Mouse (Mus musculus): Measurements from ENCODE around the gene Fam168a.
"Not testable (repeated sequence)": the region's sequence is repeated elsewhere in the genome, so short reads cannot be mapped to it uniquely, and the experiment has no call there.

Gene Fam168a

DNA sequence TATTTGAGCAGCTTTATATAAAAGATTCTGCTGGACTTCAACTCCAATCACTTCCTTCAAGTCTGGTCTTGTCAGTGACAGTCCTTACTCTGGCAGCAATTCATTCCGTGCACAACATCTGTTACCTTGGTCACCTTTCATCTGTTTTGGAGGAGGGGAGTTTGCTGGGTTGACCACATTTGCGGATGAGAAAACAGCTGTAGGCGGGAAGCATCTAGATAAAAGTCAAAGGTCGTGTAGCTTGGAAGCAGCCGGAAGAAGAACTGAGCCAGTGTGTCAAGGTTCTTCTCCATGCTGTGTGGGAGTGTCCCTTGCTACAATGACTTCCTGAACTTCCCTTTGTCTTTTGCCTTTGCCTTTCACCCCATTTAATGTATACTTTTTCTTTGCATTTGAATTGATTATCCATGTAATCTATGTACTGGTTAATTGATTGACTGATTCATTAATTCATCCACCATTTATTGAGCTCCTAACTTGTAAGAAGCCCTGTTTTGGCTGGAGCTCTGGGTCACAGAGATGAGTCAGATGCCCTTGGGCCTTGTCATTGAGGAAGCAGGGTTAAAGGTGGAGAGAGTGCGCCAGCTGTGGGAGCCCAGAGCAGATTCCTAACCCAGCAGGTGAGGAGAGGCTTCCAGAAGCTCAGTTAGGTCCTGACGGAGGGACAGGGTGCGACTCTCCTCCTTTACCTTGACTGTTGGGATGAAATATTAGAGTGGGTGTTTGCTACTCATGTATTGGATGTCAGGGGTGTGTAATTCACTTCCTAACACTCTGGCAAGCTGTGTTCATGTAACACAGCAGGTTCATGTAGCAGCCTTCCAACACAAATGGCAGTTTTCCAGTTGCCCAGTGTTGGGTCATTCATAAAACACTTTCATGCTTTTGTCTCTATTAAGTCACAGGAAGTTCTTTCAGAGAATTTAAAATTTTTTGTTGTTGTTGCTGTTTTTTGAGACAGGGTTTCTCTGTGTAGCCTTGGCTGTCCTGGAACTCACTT, 6.4 kb upstream of the Fam168a start:
- peak; percentile 11 to 32 for DNase-seq (ENCODE audit: low read depth in 2 of 2, low spot score in 2 of 2)

DNA sequence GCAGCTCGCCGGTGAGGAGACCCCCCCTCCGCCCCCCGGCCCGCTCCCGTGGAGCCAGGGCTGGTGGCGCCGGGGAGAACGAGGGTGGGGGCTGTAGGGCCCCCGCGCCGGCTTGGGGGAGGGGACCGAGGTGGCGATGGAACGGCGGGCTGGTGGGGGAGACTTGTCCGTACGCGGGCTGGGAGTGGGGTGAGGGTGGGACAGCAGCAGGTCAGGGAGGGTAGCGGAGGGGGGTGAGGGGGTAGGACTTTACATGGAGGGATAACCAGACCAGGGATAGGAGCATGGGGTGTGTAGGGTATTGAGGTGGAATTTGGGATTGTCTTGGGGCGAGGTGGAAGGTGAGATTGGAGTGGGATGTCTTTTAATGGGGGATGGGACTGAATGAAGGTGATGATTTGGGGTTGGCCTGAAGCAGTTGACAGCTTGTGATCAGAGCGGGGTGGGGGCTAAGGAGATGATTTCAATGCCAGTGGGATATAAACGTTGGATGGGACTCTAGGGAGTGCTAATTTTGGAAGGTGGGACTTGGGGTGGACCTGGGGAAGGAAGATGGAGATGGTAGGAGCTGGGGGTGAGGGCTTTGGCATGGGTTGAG, 547 bp downstream of the Fam168a start:
- no peak for DNase-seq (ENCODE audit: low read depth in 2 of 2, low spot score in 2 of 2)

DNA sequence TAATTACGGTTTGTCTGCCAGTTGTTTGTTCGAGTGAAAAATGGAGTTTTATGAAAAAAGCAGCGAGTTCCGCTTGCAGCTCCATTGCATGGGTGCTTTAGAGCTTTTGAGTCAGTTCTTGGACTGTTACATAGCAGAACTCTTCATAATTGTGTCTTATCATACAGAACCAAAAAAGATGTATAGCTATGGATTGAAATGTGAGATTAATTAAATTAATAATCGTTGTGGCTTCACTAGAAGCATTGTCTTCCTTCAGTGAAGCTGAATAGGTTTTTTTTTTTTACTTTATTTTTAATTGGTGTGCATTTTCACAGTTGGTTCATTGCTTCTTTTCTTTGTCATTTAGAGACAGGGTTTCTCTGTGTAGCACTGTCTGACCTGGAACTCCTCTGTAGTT, 12.3 kb downstream of the Fam168a start:
- DNase-seq (ENCODE audit: low read depth in 2 of 2, low spot score in 2 of 2), result no peak

DNA sequence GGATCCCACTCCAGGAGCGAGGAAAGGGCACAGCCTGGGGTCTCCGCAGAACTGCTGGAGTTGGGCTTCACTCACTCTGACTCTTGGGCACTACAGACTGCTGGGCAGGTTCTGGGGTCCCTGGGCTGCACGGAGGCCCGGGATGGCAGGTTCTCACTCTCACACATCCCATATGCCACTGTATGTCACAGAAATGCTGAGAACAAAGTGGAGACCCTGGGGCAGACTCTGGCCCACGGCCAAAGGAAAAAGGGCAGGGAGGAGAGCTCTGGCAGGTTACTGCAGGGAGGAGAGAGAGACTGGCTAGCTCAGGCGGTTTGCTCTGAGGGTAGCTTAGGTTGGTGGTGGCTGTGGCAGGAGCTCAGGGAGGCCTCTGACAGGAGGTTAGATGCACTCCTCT, 15.8 kb downstream of the Fam168a start:
- DNase-seq (ENCODE audit: low read depth in 2 of 2, low spot score in 2 of 2), result no peak

DNA sequence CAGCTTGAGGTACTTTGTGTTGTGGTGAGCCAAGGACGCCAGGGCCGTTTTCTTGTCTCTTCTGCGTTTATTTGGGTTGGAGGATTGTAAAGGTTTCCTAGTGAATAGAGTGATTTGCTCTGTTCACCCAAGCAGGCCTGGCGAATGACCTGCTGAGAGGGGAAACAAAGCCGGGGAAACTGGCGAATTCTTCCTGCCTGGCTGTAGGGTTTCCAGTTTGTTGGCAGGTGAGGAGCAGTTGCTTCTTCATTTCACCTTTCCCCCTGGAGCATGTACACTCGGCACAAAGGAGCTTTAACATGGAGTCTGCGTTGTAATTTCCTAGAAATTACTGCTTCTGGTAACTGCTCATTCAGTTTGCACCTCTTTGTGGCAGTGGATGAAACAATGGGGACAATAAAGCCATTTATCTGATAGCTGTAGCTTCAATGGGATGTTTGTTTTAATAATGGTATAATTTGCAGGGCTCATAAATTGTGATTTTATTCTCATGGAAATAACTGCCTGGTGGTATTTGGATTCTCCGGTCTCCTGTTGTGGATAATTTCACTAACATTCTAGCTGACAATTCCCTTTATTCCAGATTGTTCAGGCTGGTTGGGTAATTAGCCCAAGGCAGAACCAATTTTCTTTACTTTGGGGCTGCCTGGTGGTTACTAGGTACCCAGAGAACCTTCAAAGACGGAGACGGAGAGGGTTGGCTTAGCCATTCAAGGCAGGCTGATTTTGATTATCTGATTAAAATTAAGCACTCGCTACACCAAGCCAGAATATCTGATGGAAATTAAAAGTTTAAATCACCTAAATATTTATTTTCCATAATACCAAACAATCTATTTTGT, 17.2 kb downstream of the Fam168a start:
- no peak for DNase-seq (ENCODE audit: low read depth in 2 of 2, low spot score in 2 of 2)

DNA sequence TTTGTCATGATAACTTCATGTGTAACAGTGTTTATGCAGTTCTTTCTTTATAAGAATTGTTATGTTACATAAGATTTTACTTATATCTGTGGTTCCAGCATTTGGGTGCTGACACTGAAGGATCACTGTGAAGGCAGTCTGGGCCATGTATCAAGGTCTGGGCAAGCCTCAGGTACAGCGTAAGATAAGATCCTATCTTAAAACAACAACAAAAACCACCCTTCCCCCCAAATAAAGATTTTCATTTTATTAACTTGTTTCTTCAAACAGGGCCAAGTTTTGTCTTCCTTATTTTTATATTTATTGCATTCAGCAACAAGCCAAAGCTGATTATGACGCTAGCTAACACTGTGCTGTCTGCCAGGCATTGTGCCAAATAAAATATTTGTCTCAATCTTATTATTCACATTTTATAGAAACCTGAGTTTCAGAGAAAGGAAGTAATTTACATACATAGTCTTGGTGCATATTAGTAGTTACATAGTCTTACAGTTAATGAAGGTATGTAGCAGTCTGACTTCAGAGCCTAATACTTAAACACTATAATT, 21.2 kb downstream of the Fam168a start:
- no peak for DNase-seq (ENCODE audit: low read depth in 2 of 2, low spot score in 2 of 2)

DNA sequence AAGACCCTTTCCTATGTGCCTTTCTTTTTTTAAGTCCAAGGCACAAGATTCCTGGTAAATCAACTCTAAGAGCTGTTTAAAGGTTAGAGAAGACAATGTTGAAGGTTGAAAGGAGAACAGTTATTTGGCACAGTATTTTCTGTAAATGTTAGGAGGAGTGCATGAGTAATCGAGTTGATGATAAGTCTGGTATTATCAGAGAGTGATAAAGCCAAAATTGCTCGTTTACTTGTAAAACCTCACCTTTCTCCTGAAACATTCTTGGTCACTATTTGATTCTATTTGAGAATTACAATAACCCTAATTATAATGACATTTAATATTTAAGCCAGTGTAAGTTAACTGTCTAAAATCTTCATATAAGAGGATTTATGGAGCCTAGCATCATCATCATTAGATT, 23.3 kb downstream of the Fam168a start:
- DNase-seq (ENCODE audit: low read depth in 2 of 2, low spot score in 2 of 2), result no peak

DNA sequence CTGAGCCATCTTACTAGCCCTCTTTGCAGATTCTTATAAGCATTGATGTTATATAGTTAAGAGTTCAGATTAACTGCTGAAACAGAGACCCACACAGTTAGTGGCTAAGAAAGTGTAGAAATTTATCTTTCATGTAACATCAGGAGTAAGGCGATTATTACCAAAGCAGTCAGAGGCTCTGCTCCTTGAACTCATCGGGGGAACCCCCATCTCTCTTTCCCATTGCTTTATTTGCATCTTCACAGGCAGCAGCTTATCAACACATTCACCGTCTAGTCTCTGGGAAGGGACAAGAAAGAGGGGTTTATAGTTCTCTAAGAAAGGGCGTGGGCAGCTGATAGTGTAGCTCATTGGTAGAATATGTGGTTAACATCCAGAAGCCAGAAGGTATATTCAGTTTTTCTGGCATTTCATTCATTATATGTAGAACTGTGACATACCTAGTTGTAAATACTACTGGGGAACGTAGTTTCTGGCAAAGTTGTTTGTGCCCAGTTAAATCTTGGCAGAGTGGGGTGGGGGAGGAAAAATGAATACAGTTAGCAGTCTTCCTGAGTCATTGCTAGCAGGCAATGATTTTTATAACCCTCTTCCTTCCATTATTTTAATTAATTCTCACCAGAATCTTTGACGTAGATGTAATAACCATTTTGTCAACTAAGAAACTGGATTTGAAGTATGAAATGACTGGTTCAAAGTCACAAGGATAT, 26.1 kb downstream of the Fam168a start:
- DNase-seq (ENCODE audit: low read depth in 2 of 2, low spot score in 2 of 2), result no peak

DNA sequence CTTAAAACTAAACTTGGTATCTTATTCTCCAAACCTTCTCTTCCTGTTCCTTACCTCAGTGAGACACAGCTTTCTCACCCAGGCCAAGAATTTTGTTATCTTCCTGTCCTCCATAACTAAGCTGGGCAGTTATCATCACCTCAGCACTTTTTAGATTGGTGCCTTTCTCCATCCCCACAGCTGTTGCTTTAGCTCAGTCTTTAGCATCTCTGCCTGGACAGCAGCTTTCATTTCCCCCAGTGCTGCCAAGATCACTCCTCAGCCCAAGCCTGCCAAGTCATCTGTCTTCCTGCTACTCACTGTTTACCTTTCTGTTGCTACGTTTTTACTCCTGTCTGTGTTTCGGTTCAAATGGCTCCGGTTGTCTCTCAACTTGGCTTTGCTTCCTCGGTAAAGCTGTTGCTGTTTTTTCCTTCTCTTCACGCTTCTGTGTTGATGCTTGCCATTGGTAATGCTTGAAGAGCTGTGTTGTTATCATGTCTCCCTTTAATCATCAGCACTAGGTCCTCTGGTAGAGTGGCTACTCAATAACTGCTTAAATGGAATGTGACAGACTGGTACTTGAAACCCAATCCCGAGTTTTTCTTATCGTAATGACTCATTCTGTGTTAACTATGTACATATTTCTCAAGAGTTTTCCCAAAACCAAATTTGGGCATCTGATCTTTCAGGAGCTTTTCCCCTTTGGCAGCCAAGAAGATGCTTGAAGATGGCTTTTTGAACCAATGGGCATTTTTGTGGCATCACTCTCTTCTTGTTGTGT, 26.8 kb downstream of the Fam168a start:
- DNase-seq (ENCODE audit: low read depth in 2 of 2, low spot score in 2 of 2), result no peak

DNA sequence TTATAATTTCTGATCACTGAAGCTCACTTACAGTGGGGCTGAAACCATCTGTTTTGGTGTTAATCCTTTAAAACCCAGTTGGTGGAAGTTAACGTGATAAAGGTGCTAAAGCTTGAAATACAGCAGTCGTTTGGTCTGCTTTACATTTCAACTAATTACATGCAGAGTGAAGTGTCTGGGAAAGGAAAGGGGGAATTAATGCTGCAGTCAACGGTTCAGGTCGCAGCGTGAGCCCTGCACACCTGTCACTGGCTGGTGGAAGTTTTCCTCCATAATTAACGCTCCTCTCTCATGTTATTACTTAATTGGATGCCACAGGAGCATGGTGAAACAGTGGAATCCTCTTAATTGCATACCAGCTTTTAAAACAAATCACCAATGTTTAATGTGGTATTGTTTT, 27.8 kb downstream of the Fam168a start:
- no peak for DNase-seq (ENCODE audit: low read depth in 2 of 2, low spot score in 2 of 2)

DNA sequence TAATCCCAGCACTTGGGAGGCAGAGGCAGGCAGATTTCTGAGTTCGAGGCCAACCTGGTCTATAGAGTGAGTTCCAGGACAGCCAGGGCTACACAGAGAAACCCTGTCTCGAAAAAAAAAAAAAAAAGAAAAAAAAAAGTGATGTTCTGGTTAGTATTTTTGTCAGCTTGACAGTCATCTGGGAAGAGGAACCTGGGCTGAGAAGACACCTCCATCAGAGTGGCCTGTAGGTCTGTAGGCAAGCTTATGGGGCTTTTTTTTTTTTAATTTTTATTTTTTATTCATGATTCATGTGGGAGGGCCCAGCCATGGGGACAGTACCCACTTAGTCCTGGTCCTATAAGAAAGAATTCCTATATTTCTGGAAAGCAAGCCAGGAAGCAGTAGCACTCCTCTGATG, 28.5 kb downstream of the Fam168a start:
- not testable (repeated sequence) for DNase-seq (ENCODE audit: low read depth in 2 of 2, low spot score in 2 of 2)

DNA sequence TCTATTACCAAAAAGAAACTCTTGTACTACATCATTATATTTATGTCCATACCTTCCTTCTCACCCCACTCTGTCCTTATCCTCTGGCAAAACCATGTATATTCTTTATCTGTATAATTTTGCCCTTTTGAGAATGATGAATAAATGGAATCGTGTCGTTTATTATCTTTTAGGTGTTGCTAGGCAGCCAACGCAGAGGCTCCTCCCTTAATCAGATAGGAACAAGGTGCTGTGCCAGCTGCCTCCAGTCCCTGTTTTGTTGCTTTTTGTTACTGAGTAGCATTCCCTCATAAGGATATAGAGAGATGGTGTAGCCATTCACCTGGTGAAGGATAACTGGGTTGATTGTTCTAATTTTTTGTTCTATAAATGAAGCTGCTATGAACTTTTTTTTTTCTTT, 29.7 kb downstream of the Fam168a start:
- no peak for DNase-seq (ENCODE audit: low read depth in 2 of 2, low spot score in 2 of 2)

DNA sequence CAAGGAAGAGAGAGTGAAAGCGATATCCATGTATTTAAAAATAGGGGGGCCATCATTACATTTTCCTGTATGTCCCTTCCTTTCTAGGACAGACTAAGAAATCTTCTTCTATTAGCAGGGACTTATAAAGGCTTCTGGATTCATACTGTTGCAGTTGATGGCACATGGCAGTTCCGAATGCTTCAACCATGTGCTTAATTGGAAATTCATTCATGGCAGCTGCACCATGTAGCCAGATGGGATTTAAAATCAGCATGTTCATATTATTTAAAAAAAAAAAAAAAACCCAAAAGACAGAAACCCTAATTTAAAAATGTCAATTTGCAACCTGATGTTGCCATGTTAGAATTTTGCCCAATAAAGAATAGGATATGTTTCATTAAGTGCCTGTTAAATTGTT, 37.9 kb downstream of the Fam168a start:
- no peak for DNase-seq (ENCODE audit: low read depth in 2 of 2, low spot score in 2 of 2)

DNA sequence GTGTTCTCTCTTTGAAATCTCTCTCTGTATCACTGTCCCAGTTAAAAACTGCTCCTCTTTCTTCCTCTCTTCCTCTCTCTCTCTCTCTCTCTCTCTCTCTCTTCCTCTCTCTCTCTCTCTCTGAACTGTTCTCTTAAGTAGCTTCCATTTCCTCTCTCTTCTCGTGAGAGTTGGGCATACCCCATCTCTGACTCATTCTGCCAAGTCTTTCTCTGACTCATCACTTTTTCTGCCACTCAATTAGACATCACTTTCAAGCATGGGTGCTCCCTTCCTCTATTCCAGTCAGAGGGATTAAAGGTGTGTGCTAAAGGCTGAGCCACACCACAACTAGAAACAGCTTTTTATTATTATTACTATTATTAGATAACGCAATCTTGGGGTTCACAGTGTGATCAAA, 43.7 kb downstream of the Fam168a start:
- no peak for DNase-seq (ENCODE audit: low read depth in 2 of 2, low spot score in 2 of 2)

DNA sequence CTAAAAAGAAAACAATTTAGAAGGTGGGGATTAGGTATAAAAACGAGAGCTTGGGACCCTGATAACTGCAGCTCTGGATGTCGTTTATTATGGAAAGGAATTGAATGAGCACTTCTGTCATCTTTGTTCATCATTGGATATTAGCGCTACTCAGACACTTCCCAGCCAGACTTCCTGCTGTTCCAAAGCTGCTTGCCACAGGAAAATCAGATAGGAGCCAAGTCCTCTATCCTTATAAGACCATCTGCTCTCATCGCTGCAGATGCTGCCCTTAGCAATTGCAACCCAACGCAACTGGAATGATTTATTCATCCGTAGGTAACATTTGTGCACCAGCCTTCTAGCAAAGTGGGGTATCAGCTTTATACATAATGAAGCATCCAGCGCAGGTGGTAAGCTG, 52.3 kb downstream of the Fam168a start:
- DNase-seq (ENCODE audit: low read depth in 2 of 2, low spot score in 2 of 2), result no peak

DNA sequence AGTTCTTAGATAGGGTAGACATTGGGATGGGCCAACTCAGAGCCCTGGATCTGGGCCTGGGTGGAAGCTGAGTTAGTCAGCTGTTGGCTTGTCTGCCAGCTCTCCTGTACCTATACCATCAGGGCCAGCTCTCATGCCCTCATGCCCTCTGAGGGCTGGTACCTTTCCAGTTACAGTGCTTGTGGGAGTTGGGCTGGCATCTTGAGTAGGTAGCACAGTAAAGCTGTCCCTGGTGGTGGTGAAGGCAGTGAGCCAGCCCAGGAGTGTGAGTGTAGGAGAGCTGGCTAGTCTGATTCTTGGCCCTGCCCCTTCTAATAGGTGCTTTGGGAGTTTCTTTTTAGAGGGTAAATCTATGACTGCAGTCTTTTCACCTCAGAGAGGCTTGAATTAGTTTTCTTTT, 56.3 kb downstream of the Fam168a start:
- DNase-seq (ENCODE audit: low read depth in 2 of 2, low spot score in 2 of 2), result no peak

DNA sequence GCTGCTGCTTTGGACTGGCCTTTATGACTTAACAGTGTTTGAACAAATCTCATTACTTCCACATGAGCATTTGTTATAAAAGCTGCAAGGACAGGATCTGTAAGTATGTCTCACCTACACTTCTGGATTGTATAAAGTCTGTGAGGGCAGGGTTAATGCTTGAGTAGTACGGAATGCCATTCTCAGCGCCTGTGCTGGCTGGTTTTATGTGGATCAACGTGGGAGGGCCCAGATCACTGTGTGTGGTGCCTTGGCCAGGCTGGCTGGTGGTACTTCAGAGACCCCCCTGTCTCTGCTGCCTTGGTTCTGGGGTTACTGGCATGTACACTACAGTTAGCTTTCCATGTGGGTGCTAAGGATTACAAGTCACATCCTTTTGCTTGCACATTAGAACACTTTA, 61.1 kb downstream of the Fam168a start:
- no peak for DNase-seq (ENCODE audit: low read depth in 2 of 2, low spot score in 2 of 2)

DNA sequence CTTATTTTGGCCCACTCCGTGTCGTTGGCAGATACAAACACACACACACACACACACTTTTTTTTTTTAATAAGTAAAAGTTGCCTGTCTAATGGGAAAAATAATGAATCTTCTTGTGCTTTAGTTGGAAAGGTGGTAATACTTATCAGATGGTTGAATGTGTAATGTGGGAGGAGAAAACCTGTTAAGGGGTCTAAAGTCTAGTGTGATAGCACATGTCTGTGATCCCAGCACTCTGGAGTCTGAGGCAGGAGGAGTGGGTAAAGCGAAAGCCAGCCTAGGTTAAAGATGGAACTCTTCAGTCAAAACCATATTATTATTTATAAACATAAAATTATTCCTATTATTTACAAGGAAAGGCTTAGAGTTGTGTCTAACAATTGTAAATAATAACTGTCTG, 61.6 kb downstream of the Fam168a start:
- no peak for DNase-seq (ENCODE audit: low read depth in 2 of 2, low spot score in 2 of 2)

DNA sequence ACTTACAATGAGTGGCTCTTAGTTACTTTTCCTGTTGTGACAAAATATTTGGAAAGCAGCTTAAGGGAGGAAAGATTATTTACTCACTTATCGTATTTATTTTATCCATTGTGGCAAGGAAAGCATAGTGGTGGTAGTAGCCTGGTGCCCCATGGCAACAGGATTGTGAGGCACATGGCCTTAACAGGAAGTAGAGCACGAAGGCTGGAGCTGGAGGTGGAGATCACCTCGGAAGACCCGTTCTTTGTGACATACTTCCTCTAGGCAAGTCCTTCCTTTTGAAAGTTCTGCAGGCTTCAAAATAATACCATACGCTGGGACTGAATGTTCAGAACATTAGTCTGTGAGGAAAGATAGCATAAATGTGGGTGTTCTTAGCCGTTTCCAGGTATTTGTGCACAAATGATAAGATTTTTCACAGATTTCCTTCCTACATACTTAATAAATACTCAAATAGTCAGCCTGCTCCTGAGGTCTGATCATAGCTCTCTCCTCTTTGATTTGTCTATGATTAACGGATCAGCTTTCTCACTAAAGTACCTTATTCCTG, 63.2 kb downstream of the Fam168a start:
- DNase-seq (ENCODE audit: low read depth in 2 of 2, low spot score in 2 of 2), result no peak

All from CD8-positive naive resting alpha-beta T cell, adult 2 months (primary cell).